Mouse (Mus musculus) gastrocnemius, adult 8-10 months (tissue): ENCODE data around the gene Tfeb. TPM values are rescaled to one million over a fixed set of nuclear protein-coding genes. Genes with fewer than 3 reads are reported as not detected.

Experiments
- DNase-seq, 2 experiments: peaks; one replicate each; pipeline ENCODE4 v3.0.0; 2022; ENCODE audit warnings: low spot score in 2 of 2
- total RNA-seq, 4 experiments: library from RNA; stranded (reverse); gene quantifications; 2 replicates each; pipeline ENCODE4 v1.2.4; 2022

The Tfeb gene
- total RNA-seq: 100 to 1,000 TPM; 102 to 107 (median 103) TPM

DNA sequence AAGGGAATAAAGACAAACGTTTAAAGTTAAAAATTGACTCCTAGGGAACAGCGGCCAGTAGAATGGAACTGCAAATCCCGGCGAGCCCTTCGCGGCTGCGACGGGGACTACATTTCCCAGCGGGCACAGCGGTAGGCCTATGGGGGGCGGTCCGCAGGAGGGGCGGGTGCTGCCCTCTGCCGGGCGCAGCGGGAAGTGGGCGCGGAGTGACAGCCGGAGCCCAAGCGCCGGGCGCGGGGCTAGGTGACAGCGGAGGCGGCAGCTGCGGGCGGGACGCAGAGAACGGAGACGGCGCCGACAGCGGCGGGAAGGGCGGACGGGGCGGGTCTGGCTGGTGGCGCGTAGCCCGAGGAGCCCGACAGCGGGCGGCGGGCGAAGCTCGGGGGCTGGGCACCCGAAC, at the start of gene Tfeb:
Gene Tfeb (plus strand): TSS at position 175 of the 400 bp plus-strand sequence.
- peak; percentile 96 for DNase-seq

DNA sequence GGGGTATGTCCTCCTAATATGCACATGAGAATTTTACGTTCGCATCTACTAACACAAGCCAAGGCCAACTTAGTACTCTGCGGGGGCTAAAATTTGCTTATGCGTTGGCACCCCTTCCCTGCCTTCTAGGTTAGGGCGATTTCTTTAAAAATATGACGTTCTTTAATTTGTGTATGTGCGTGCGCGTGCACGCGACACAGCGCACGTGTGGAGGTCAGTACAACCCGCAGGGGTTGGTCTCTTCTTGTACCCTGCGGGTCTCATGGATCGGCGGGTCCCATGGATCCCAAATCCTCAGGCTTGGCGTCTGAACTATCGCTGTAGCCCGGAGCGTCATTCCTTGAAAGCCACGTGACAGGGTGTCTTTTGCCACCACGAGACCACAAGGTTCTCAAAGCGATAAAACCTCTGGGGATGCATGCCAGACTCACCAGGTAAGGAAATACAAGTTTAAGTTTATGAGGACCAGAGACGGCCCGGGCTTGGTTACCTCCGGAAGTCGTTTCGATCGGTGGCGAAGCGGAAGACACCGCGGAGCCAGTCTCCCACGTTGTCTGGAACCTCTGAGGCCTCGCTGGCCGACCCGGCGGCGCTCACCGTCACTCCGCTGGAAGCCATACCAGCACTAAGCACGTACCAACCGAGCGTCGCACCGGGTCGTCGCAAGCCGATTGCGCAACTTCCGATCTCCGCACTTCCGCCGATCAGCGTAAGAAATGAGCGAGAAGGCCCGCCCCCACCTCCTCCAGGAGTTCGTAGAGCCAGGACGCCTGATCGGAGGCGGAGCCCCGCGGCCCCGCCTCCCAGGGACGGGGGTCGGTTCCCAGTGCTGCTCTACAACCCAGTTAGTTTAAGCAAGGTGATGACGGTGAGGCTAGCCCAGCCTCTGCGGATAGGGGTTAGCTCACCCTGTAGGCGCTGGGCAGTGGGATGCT, 49.2 kb upstream of the Tfeb start:
- peak; percentile 93 to 94 for DNase-seq

DNA sequence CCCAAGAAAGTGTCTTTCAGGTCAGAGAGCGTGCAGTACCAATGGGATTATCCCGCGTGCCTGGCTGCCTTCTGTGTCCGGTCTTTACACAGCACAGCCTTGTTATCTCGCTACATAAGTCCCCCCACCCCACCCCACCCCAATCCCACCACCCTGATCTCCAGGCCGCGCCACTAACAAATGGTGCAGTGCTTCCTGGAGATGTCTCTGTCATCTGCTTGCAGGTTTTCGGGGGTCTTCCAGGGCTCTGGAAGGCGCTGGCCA, 48.6 kb upstream of the Tfeb start, which contains the start of gene Tomm6:
Gene Tomm6 (minus strand): TSS at position 43 of the 264 bp plus-strand sequence.
- no peak for DNase-seq

DNA sequence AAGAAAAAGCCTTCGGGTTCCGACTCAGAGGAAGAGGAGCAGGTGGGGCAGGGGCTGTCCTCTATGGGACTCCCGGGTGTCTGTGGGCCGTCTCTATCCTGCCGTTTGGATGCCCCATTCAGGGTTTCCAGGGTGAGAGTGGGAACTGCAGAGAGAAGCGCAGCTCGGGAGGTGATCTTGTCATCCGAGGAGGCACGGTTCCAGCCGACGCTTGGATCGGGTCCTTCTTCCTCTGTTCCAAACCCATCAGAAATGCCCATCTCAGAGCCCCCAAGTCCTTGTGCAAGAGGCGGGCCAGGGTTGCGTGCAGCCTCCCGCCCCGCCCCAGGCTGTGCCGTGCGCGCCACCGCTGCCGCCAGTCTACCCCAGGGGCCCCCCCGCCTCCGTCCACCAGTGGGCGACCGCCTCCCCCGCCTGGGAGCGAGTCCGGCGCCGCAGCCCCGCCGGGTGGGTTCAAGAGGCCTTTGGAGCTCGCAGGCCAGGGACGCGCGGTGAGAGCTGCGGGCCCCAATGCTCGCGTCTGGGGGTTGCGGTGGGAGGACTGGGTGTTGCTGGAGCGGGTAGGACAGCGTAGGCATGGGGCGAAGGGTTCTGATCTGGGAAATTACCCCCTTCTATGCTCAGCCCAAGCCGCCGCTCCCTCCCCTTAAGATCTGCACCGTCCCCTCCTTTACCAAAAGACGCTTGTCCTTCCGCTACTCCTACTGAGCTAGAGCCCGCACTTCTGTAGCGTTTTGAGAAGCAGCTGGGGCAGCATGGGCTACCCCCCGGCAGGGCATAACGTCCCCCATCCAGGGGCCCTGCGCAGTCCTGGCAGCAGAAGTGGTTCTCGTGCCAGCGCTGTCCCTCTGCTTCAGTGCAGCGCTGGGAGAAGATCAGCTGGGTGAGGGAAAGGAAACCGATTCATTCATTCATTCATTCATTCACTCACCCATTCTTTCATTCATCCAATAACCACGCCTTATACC, 47.9 kb upstream of the Tfeb start, which contains the start of gene Frs3:
Gene Frs3 (plus strand): TSS at position 423 of the 968 bp plus-strand sequence.
- peak; percentile 44 to 50 for DNase-seq

DNA sequence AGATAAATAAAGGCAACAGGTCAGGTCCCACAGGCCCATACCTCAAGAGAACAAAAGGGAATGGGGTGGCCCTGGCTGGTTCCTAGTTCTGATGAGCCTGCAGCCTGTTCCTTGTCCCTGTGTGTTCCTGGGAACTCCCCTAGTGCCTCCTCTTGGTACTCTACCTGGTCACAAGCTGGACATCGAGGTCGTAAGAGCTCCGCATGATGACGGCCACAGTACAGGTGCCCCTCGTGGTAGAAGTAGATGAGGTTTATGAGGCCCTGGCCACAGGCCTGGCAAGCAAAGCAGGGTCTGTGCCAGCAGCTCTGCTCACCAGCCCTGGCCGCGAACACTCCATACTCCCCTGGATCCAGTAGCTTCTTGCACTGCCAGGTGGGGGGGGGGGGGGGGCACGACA, 46.9 kb upstream of the Tfeb start:
- no peak for DNase-seq

DNA sequence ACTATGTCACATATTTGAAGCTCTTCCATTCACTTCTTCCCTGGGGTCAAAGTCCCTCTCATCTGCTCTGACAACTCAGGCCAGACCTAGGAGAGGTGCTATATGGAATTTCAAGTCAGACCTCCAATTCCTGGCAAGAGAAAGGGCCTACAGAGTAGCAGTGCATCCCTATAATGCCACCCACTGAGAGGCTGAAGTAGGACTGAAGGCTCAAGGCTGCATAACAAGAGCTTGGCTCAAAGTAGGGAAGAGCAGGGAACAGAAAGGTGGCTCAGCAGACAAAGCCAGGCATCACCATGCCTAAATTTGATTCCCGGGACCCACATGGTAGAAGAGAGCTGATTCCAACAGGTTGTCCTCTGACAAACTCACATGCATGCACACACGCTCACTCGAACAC, 45.2 kb upstream of the Tfeb start:
- DNase-seq: no peak

DNA sequence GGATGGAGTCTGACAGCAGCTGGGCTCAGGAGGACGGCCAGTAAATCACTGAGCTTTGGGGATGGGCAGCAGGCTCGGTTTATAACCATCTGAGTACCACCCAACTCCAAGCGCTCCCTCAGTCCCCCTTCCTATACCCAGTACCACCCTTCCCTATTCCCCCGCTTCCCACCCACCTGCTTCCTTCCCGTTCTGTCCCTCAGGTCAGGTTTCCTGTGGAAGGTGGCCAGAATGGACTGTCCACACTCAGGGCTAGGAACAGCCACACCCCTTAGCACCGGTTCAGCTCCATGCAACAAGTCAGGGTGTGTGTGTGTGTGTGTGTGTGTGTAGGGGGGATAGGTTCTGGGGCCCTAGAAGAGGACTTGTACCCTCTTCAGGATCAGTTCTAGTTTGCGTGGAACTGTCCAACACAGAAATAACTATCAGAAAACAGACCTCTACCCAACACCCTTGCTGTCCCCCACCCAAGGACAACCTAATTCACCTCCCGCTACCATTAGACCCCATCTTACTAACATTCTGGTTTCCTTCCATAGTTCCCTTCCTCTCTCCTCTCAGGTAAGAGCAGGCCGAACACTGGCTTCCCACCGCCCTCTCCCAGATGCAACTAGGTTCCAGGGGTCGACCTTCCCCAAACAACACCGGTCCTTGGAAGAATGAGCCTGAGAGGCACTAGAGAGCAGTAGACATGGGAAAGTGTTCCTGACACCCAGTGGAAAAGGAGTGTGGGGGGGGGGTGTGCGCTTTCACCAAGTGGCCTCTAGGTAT, 43.0 kb upstream of the Tfeb start:
- peak; percentile 8 to 22 for DNase-seq

DNA sequence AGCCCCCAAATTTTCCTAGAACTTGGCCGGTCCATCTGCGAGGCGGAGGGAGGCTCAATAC, 42.6 kb upstream of the Tfeb start, which contains the start of gene Gm21981:
Gene Gm21981 (minus strand): TSS at position 14 of the 61 bp plus-strand sequence.
- no peak for DNase-seq

DNA sequence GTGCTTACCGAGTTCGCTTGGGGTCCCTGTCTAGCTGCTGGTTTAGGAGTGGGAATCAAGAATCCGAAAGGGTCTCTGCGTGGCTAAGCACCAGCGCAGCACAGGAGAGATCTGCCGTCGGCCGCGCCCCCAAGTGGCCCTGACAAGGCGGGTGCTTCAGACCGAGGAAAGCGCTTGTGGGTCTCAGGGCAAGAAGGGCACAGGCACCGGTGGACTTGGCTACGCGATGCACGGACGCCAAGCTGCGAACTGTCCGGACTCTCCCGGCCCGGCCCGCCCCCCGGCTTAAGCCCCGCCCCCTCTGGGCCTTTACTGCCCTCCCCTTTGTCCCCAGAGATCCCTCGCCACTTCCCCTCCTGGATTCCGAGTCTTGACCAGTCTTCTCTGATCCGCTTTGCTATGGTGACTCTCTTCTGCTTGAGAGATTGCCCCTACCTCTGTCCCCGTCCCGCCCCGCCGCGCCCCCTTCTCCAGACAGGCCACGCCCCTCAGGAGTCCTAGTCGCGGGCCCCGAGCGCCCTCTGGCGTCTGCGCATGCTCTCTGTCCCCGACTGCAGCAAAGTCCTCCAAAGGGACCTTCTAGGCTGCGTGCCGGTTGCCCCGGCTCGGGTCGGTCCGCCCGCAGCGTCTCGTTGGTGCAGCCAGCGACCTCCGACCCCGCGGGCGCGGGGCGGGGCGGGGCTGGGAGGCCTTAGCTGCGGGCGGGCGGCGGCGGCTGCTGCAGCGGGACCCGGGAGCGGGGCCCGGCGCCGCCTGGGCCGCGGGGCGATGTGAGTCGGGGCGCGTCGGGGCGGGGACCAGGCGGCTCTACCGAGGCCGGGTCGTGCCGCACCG, 42.1 kb upstream of the Tfeb start, which contains the start of gene Prickle4:
Gene Prickle4 (minus strand): TSS at position 234 of the 834 bp plus-strand sequence.
- peak; percentile 96 to 98 for DNase-seq

DNA sequence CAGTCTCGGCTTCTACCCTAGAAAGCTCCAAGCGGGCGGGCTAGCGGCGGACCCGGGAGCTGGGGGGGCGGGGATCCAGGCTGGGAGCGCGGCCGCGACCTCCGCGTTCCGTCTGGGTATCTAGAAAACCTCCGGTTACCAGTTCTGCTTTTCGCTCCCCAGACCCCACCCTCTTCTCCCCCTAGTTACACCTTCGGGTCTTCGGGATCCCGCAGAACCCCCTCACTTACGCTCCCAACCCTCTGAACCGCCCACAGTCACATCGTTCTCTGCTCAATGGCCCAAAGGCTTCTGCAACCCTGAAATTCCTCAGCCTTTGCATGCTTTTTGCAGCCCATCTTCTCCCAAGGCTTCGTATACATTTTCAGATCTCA, 41.5 kb upstream of the Tfeb start:
- no peak for DNase-seq

DNA sequence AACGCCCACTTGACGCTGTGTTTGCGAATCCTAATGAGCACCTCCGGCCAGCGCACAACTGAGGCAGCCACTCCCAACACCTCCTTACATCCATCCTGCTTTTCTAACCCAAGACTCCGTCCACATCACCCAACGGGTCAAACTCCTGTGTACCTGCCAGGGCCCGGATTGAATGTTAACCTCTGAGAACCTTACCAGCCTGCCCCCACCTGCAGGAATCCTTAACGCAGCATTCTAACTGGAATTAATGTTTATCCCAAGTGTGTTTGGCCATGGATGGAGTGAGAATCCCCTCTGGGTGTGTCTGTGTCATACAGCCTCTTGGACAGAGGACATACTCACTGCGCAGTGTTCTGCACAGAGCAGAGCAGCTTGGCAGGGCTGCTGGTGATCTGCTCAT, 38.7 kb upstream of the Tfeb start:
- DNase-seq: no peak

DNA sequence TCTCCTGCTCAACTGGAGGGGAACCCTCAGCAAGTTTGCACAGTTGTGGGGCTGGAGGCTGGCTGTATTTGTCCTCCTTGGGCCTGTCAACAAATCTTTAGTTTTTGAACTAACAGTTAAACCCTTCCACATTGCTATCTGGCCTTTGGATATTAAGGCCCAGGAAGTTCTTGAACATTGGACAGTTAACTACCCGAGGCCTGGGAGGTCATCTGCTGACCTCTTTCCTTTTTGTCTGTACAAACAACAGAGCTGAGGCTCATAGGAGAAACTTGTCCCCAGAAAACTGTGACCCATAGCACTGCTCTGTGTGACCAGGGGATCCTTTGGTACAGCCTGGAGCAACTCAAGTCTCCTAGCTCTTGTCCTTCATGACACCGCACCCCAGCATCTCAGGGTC, 37.8 kb upstream of the Tfeb start:
- DNase-seq: no peak

DNA sequence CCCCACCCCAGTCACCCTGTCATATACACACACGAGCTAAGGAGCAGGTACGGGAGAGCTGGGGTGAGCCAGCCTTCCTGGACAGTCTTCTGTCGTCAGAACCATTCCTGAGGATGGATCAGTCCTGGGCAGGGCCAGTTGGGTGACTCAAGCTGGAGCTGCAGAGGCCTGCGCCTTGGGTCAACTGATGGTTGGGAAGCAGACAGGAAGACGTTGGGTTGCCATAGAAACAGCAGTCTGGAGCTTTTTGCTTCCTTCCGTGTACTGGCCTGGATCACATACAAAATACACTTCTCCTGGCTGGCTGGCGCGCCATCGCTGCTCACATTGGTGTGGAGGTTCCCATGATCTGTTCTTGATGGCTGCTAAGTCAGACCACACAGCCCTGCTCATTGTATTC, 35.0 kb upstream of the Tfeb start:
- DNase-seq: no peak

DNA sequence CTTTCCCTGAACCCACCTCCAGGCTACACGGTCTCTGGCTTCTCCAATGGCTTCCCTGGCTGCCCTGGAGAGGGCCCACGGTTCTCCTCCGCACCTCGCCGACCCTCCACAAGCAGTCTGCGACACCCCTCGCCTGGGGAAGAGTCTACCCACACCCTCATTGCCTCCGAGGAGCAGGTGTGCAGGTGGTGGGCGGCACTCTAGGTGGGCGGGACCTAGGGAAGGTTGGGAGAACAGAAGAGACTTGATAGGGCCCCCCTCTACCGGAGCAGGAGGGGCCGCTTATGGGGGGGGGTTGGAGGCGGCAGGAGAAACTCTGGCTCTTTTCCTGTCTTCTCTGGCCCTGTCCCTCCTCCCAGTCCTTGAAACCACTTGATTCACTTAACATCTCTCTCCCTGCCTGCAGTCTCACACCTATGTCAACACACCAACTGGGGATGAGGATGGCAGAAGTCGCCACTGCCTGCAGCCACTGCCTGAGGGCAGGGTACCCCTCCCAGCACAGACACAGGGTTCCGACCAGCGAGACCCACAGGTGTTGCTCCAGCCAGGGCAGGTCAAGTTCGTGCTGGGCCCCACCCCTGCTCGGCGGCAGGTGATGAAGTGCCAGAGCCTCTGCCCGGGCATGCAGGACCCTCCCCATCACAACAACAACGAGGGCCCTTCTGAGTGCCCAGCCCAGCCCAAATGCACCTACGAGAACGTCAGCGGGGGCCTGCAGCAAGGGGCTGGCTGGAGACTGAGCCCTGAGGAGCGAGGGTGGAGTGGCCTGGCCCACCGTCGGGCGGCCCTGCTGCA, 34.1 kb upstream of the Tfeb start:
- no peak for DNase-seq

DNA sequence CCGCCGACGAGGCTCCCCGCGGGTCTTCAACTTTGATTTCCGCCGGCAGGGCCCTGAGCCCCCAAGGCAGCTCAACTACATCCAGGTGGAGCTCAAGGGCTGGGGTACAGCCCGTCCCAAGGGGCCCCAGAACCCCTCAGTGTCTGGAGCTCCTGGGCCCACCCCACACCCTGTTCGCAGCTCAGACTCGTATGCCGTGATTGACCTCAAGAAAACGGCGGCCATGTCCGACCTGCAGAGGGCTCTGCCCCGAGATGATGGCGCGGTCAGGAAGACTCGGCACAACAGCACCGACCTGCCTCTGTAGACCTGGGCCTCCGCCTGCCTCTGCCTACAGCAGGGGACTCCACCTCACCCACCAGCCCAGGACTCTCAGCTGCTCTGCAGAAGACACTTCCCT, 33.3 kb upstream of the Tfeb start:
- DNase-seq: no peak

DNA sequence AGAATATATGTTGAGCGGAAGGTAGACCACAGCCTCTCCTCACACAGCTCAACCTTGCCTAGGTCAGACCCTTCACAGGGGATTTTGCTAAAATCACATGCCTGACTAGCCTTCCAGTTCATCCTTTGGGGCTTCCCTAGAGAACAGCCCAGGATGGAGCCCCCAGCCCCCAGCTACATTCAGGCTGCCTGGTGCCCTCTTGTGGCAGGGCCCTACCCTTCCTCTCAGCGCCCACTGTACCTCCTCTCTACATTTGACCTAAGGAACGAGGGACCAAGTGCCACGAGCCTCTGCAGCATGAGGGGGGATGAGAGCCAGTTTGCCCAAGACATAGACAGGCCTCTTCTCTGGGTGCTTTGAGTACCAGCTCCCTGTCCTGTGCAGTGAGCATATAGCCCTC, 32.1 kb upstream of the Tfeb start:
- no peak for DNase-seq

DNA sequence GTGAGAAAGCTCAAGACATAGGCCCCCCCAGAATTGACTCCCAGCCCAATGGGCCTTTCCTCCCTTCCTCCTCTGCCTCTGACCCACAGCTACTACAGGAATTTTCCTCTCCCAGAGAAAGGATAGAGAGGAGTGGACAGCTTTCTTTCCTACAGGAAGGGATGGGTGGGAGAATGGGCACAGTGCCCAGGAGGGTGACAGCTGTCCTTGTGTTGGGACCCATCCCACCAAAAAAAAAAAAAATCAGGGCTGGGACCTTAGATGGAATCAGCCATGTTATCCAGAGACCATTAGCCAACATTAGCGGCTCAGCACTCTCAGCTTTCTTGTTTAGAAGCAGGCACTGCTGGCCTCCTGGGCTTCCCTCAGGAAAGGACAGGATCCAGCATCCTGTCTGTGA, 30.6 kb upstream of the Tfeb start:
- no peak for DNase-seq

DNA sequence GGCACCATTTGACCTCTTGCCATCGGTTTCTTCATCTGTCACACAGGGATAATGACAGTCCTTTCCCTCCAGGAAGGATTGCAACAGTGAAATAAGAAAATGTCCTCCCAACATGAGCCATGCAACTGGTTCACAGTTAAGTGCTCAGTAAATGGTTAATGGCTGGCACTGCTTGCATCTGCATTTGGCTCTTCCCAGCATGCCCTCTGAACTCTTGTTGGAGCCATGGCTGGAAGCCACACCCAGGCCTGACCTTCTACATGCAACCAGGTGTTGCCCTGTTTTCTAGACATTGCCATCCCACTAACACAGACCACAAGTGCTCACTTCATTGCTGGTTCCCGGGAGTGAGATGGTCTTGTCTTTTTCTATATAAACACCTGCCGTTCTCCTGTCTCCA, 28.9 kb upstream of the Tfeb start:
- no peak for DNase-seq

DNA sequence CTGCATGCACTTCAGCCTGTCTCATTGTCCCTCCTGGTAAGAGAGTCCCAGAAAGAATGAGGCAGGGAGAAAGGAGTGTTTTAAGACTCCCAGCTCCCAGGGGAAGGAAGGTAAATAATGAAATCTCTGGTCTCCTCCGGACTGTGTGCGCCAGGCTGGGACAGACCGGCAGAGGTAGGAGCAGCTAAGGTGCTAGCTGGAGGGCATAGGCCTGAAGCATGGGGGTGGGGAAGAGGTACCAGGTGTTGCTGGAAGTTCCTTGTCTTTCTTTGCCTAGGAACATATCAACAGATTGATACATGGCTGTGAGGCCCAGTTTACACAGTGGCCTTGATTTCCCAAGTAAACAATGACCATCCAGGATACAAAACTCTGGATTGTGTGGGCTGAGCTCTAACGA, 27.9 kb upstream of the Tfeb start:
- DNase-seq: no peak

DNA sequence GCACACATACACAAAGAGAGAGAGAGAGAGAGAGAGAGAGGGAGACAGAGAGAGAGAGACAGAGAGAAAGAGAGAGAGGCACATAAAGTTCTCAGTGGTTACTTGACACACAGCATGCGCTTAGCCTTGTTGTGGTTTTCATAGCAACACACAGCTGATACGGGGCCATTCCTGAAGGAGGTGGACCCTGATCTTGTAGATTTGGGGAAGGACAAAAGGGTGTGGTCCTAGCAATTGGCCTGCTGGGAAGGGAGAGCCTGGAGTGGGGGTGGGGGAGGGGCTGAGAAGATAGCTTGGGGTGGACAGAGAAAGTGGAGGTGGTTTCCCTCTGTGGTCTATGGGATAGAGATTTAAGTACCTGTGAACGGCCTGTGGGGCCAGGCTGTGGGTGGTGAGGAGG, 26.8 kb upstream of the Tfeb start:
- no peak for DNase-seq
